Mouse (Mus musculus): ENCODE results near the gene Npcd. TPM values are rescaled to one million over a fixed set of nuclear protein-coding genes. Genes with fewer than 3 reads are reported as not detected.
A peak's percentile ranks its signal among the peaks of the same experiment; 100 is the strongest.

The Npcd gene
- polyA plus RNA-seq, 1 experiment = not detected

GRCm38 (mm10) chr15:79807050-79807449, 27.0 kb downstream of the Npcd start:
- no peak overlapping the region for H3K27ac ChIP-seq (ENCODE audit: insufficient read depth, low read length)
- no peak overlapping the region for H3K4me3 ChIP-seq (ENCODE audit: insufficient read depth, low read length)
- no peaks in the 10 kb centered on the region for H3K4me1 ChIP-seq (ENCODE audit: control insufficient read depth, insufficient read depth, low read length)
- TF ChIP-seq CTCF (IDR thresholded peaks at IDR 0.05; ENCODE audit: borderline replicate concordance, insufficient read depth, low read length) = no peak
- TF ChIP-seq POLR2A (IDR thresholded peaks at IDR 0.05; ENCODE audit: low read depth, low read length) = no peak

DNA sequence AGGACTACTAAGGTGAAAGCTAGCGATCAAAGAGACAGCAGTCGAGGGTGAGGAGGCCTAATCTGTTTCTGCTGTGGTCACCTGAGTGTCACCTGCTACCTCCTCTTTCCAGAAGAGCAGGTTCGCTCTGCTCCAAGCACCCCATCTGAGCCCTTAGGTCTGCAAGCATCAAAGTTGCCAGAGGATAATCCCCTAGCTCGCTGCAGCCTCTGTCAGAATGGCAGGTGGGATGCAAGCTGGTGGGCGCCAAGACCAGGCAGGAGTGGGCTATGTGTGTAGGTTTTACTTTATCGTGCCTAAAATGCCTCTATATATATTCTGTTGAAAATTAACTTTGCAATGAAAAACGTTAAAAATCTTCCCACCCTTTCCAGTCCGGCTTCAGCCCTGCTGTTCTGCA, 28.8 kb downstream of the Npcd start:
- no peaks in the 10 kb centered on the region for H3K4me1 ChIP-seq (ENCODE audit: control insufficient read depth, insufficient read depth, low read length)
- H3K4me3 ChIP-seq (ENCODE audit: insufficient read depth, low read length) = no peak overlapping the region
- H3K27ac ChIP-seq (ENCODE audit: insufficient read depth, low read length) = no peak overlapping the region
- no peak for TF ChIP-seq POLR2A (IDR thresholded peaks at IDR 0.05; ENCODE audit: low read depth, low read length)

GRCm38 (mm10) chr15:79804352-79805071, 29.5 kb downstream of the Npcd start, which contains the start of gene Nptxr:
Gene Nptxr (minus strand): TSS chr15:79804766.
- no peak within 1 kb of the TSS for H3K27ac ChIP-seq (ENCODE audit: insufficient read depth, low read length)
- TF ChIP-seq POLR2A (IDR thresholded peaks at IDR 0.05; ENCODE audit: low read depth, low read length) (peak; percentile 65), CTCF (IDR thresholded peaks at IDR 0.05; ENCODE audit: borderline replicate concordance, insufficient read depth, low read length) (no peak)
- H3K4me1 ChIP-seq (ENCODE audit: control insufficient read depth, insufficient read depth, low read length) = no peaks in the 10 kb centered on the region
- H3K4me3 ChIP-seq (ENCODE audit: insufficient read depth, low read length) = peak within 1 kb of the TSS; percentile 29

DNA sequence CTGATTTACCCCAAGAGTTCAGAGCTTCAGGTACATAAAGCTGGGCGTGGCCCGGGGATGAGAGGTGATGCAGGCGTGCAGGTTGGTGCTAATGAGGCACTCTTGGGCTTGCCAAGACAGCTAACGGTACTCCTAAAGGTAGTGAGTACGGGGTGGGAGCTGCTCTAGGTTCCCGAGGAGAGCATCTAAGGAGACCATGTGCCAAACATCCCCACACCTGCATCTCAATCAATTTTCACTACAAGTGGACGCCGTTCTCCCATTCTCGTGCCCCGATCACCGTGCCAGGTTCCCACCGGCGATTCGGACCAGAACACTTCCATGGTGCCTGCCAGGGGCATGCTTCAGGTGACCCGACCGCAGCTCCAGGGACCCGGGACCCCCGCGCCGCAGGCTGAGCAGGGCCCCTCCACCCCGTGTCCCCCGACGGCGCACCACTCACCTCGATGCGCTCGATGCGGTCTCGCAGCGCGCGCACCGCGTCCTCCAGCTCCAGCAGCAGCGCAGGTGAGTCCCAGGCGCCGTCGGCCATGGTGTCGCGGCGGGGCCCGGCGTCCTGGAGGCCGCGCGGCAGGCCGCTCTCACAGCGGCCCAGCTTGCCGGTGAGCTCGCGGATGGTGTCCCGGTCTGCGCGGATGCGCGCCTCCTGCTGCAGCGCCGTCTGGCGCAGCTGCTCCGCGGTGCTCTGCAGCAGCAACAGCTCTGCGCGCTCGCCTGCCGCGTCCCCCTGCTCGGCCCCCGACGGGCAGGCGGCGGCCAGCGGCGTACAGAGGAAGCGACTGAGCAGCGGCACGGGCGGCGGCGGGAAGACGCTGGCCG, 30.3 kb downstream of the Npcd start:
- TF ChIP-seq POLR2A (IDR thresholded peaks at IDR 0.05; ENCODE audit: low read depth, low read length) (no peak), CTCF (IDR thresholded peaks at IDR 0.05; ENCODE audit: borderline replicate concordance, insufficient read depth, low read length) (no peak)
- no peak overlapping the region for H3K27ac ChIP-seq (ENCODE audit: insufficient read depth, low read length)

DNA sequence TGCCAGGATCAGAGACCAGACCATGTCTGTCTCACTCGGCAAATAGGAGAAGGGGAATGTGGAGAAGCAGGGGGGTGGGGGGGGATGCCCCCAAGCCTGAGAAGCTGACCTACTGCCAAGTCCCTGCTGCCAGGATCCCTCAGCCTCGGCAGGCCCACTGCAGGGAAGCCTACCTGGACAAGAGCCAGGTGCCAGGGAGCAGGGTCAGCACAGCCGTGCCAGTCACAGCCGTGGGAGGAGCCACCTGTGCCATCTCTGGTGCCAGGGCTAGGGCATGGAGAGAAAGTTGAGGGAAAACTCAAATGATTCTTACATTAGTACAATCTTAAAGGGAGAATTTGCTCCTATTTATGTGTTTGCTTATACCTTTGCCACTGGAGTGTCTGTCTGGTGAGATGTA, 31.7 kb downstream of the Npcd start:
- H3K4me3 ChIP-seq (ENCODE audit: insufficient read depth, low read length) = no peak overlapping the region
- H3K4me1 ChIP-seq (ENCODE audit: control insufficient read depth, insufficient read depth, low read length) = no peaks in the 10 kb centered on the region
- TF ChIP-seq CTCF (IDR thresholded peaks at IDR 0.05; ENCODE audit: borderline replicate concordance, insufficient read depth, low read length) = no peak
- no peak for TF ChIP-seq POLR2A (IDR thresholded peaks at IDR 0.05; ENCODE audit: low read depth, low read length)
- H3K27ac ChIP-seq (ENCODE audit: insufficient read depth, low read length) = no peak overlapping the region

More for the DNA sequence above, 30.3 kb downstream of the Npcd start:
- Histone ChIP-seq H3K4me3 (ENCODE audit: insufficient read depth, low read length) (peak overlapping the region; percentile 29), H3K4me1 (ENCODE audit: control insufficient read depth, insufficient read depth, low read length) (no peaks in the 10 kb centered on the region)

DNA sequence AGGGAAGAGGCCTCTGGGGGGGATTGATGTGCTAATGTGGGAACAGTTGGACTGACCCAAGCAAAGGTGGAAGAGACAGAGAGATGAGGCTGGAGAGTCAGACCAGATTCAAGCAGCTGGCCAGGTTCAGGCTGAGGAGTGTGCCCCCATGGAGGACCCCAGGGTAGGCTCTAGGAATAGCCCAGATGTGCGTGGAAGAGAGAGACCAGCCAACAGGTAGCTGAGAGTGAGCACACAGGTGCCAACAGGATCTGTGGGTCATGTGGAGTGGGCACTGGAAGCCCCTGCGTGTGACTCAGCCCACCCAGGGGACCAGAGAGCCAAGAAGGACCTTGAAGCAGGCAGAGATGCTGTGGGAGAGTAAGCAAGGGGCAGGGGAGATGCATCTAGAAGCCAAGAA, 32.4 kb downstream of the Npcd start:
- Histone ChIP-seq H3K4me1 (ENCODE audit: control insufficient read depth, insufficient read depth, low read length) (no peaks in the 10 kb centered on the region), H3K4me3 (ENCODE audit: insufficient read depth, low read length) (no peak overlapping the region), H3K27ac (ENCODE audit: insufficient read depth, low read length) (no peak overlapping the region)
- TF ChIP-seq CTCF (IDR thresholded peaks at IDR 0.05; ENCODE audit: borderline replicate concordance, insufficient read depth, low read length) (no peak), POLR2A (IDR thresholded peaks at IDR 0.05; ENCODE audit: low read depth, low read length) (no peak)

DNA sequence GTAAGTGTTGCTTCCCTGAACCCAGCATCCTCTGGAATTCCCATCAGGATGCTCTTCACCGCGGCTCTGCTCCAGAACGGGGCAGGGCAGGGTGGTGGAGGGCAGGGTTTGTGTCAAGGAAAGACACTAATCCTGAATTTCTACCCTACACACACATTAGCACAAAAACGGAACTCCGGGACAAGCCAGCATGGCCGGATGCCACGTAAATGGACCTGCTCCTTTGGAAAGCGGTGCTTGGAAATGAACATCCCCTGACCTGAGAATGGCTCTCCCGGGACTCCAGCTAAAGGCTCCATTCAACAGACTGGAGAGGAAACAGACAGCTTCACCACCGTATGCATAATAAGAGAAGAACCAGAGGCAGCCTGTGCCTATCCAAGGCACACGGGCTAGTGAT, 33.3 kb downstream of the Npcd start:
- Histone ChIP-seq H3K4me3 (ENCODE audit: insufficient read depth, low read length) (no peak overlapping the region), H3K4me1 (ENCODE audit: control insufficient read depth, insufficient read depth, low read length) (no peaks in the 10 kb centered on the region), H3K27ac (ENCODE audit: insufficient read depth, low read length) (no peak overlapping the region)
- TF ChIP-seq POLR2A (IDR thresholded peaks at IDR 0.05; ENCODE audit: low read depth, low read length) (no peak), CTCF (IDR thresholded peaks at IDR 0.05; ENCODE audit: borderline replicate concordance, insufficient read depth, low read length) (no peak)

DNA sequence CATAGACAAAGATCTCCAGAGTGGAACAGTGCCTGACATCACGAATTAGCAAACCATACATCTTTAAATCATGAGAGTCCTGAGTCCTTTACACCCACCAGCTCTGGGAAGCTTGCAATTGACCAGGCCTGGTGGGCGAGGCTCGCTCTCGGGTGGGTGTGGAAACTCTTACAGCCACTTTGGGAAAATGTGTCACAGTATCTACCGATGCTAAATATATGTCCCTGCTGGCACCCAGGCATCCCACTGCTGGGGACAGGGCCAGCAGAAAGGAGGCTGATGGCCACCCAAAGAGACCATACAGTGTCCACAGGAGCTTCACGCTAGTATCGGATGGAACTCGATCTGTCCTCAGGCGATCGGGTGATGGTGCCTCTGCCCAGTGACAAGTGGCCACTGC, 35.4 kb downstream of the Npcd start:
- TF ChIP-seq POLR2A (IDR thresholded peaks at IDR 0.05; ENCODE audit: low read depth, low read length) = no peak
- TF ChIP-seq CTCF (IDR thresholded peaks at IDR 0.05; ENCODE audit: borderline replicate concordance, insufficient read depth, low read length) = no peak
- Histone ChIP-seq H3K27ac (ENCODE audit: insufficient read depth, low read length) (no peak overlapping the region), H3K4me1 (ENCODE audit: control insufficient read depth, insufficient read depth, low read length) (no peaks in the 10 kb centered on the region), H3K4me3 (ENCODE audit: insufficient read depth, low read length) (no peak overlapping the region)

DNA sequence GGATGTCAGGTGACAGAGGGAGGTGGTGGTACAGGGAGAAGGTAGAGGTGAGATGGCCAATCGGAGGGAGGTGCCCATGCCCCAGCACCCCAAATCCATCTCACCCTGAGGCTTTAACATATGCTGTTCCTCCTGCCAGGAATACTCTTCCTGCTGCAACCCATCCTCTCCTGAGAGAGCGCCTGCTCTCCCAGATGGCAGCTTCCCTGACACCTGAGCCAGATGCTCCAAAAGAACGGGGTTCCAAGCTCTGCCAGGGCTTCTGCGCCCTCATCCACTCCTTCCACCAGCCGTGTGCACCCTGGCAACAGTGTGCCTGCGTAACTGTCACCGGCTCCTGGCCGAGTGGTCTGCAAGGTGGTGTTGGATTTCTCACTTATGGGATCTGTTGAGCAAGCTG, 36.4 kb downstream of the Npcd start:
- Histone ChIP-seq H3K27ac (ENCODE audit: insufficient read depth, low read length) (no peak overlapping the region), H3K4me1 (ENCODE audit: control insufficient read depth, insufficient read depth, low read length) (no peaks in the 10 kb centered on the region), H3K4me3 (ENCODE audit: insufficient read depth, low read length) (no peak overlapping the region)
- TF ChIP-seq CTCF (IDR thresholded peaks at IDR 0.05; ENCODE audit: borderline replicate concordance, insufficient read depth, low read length) (no peak), POLR2A (IDR thresholded peaks at IDR 0.05; ENCODE audit: low read depth, low read length) (no peak)

DNA sequence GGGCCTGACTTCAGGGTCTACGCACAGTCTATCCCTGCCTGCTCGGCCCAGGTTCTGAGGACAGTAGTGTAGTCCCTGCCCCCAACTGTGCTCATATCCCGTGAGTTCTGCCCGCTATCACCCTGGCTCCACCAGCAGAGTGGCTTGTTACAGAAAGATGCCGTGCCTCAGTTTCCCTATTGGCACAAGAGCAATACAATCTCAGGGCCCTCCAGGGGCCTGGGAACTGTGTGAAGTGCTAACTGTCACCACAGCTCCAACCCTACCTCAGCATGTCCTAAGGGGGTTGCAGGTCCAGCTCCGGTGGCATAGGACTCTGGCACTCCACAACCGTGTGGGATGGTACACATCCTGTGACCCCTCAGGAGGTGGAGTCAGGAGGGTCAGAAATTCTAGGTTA, 36.9 kb downstream of the Npcd start:
- Histone ChIP-seq H3K4me1 (ENCODE audit: control insufficient read depth, insufficient read depth, low read length) (no peaks in the 10 kb centered on the region), H3K4me3 (ENCODE audit: insufficient read depth, low read length) (no peak overlapping the region), H3K27ac (ENCODE audit: insufficient read depth, low read length) (no peak overlapping the region)
- no peak for TF ChIP-seq CTCF (IDR thresholded peaks at IDR 0.05; ENCODE audit: borderline replicate concordance, insufficient read depth, low read length)
- no peak for TF ChIP-seq POLR2A (IDR thresholded peaks at IDR 0.05; ENCODE audit: low read depth, low read length)

Data from embryonic fibroblast, embryonic 13.5 days (primary cell).